Mouse (Mus musculus): ENCODE results near the gene Itga2. TPM values are rescaled to one million over a fixed set of nuclear protein-coding genes. Genes with fewer than 3 reads are reported as not detected.

Itga2 gene
- 1.7 and 2.6 TPM in 2 replicates for polyA plus RNA-seq (2015; fragmentation: Nextera tagmentation; extraction: Ambion mirVana)

GRCm38 (mm10) chr13:114931775-114932294, at the start of gene Itga2:
TSS of gene Itga2 (minus strand) at chr13:114932100.

GRCm38 (mm10) chr13:114817751-114818360, 114.0 kb downstream of the Itga2 start, which contains the start of gene Mocs2:
TSS of gene Mocs2 (plus strand) at chr13:114818236.

Other genes starting within 250 kb of the Itga2 start
- gene Mocs2, start 113.9 kb downstream of the Itga2 start, polyA plus RNA-seq (2015; fragmentation: Nextera tagmentation; extraction: Ambion mirVana) = 156 and 163 TPM in 2 replicates
- 6.9 and 9.0 TPM in 2 replicates for gene Pelo, start 158.1 kb upstream of the Itga2 start, polyA plus RNA-seq (2015; fragmentation: Nextera tagmentation; extraction: Ambion mirVana)
- gene Gm49395, start 169.8 kb upstream of the Itga2 start, polyA plus RNA-seq (2015; fragmentation: Nextera tagmentation; extraction: Ambion mirVana) = 3.6 and 4.1 TPM in 2 replicates
- gene Itga1, start 169.9 kb upstream of the Itga2 start, polyA plus RNA-seq (2015; fragmentation: Nextera tagmentation; extraction: Ambion mirVana) = 4.5 and 5.9 TPM in 2 replicates